ENCODE assay signal across 8 mouse cellular contexts in the genomic region with DNA sequence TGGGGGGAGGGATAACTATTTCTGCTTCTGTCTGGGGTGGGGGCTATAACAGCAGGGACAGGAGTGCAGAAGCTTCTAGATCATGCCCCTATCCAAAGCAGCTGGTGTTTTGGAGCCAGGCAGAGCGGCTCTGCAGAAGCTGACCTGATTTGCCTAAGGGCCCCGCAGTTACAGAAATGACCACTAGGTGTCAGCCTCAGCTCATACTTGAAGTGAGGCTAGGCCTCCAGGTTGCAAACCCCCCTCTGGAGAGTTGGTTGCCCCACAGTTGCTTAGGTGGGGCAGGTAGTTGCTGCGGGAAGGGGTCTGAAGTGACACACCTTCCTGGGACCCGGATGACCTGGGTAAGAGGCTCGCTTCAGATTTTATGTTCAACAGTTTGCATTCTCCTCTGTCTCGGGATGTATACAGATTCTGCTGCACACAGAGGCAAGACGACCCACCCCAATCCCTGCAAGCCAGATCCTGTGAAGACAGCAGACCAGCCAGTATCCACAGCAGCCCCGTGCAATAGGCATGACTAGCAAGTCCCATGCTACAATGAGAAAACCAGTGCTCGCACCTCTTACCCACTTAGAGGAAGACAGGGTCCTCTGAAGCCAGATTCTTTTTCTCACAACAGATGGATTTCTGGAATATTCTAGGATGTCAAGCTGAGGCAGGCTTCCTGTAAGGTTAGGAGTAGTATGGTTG. TPM values are rescaled to one million over a fixed set of nuclear protein-coding genes. Genes with fewer than 3 reads are reported as not detected.
DNase-seq lines count a peak whose midpoint lies in the region; TF ChIP-seq lines count a peak whose summit lies in the region.

No protein-coding gene starts in this region.

- peak; percentile 89 for TF ChIP-seq CTCF in lung, adult 2 months (IDR thresholded peaks at IDR 0.05; ENCODE audit: insufficient read depth, low read length)

- intact Hi-C loops in gastrocnemius, postnatal 36 days (cut with DNase I), result loop anchor here (5.0 kb wide), 1 partner anchor 401 kb away; no protein-coding TSS in a partner anchor

- 28% methylated on average over 9 of the region's 9 CpGs for WGBS in lung, adult 2 months

- H3K4me1 ChIP-seq in lung, adult 2 months (ENCODE audit: control insufficient read depth, insufficient read depth, low read length), result peaks cover 11% of the 10 kb centered on the region

- no peak for TF ChIP-seq POLR2A in lung, adult 2 months (IDR thresholded peaks at IDR 0.05; ENCODE audit: borderline replicate concordance, extremely low read depth, low read depth, low read length)

- peak; percentile 90 for DNase-seq in B cell, adult 2 months
- DNase-seq in adrenal gland, adult 18-20 months (ENCODE audit: low spot score in 2 of 2), result peak; percentile 81 to 85
- peak; percentile 94 for DNase-seq in embryo, embryonic 10.5 days (ENCODE audit: low spot score)
- DNase-seq in gastrocnemius, postnatal 36 days, result peak; percentile 79 to 83
- DNase-seq in kidney, postnatal 10 days, result peak; percentile 92
- DNase-seq in lung, adult 2 months, result peak; percentile 85
- peak; percentile 89 for DNase-seq in ovary, postnatal 14 days (ENCODE audit: low spot score)
- DNase-seq in thymus, postnatal 10 days (ENCODE audit: low spot score in 2 of 2), result peak; percentile 79 to 89

- no peak overlapping the region for H3K4me3 ChIP-seq in lung, adult 2 months (replicated peaks; ENCODE audit: extremely low read depth, low read depth, low read length)

RNA-seq across cellular contexts. Expression of a gene that starts 2.3 kb away (rescaled TPM):
- total RNA-seq in adrenal gland, adult 18-20 months (2021), result not detected
- not detected for total RNA-seq in gastrocnemius, postnatal 36 days (2021)
- not detected in 2 replicates for polyA plus RNA-seq in lung, adult 2 months (2012; rRNA removed)

RNA-seq across cellular contexts. Expression of a gene that starts 44.6 kb away (rescaled TPM):
- 10 to 100 TPM; 41.0 to 41.4 TPM for total RNA-seq in adrenal gland, adult 18-20 months (2021)
- 10 to 100 TPM; 67.8 to 70.0 TPM for total RNA-seq in gastrocnemius, postnatal 36 days (2021)
- 163 and 173 TPM in 2 replicates for polyA plus RNA-seq in lung, adult 2 months (2012; rRNA removed)

RNA-seq across cellular contexts. Expression of a gene that starts 45.2 kb away (rescaled TPM):
- 100 to 1,000 TPM; 104 to 109 TPM for total RNA-seq in adrenal gland, adult 18-20 months (2021)
- total RNA-seq in gastrocnemius, postnatal 36 days (2021), result 100 to 1,000 TPM; 103 to 107 TPM
- polyA plus RNA-seq in lung, adult 2 months (2012; rRNA removed), result 131 and 171 TPM in 2 replicates
